Mouse (Mus musculus) spleen, adult 2 months (tissue): ENCODE results near the gene Kbtbd2.

Experiments
- CTCF ChIP-seq: fragments of 200-500 bp; IDR thresholded peaks from 2 replicates; pipeline ENCODE4 v1.5.1; 2011; ENCODE audit warnings: mild to moderate bottlenecking, inconsistent platforms; ENCODE audit not compliant: insufficient read depth, insufficient read length, insufficient replicate concordance; ENCODE audit errors: extremely low read depth
- POLR2A ChIP-seq: fragments of 200-500 bp; IDR thresholded peaks from 2 replicates; pipeline ENCODE4 v1.6.1; 2011; ENCODE audit warnings: low read depth, low read length, inconsistent platforms

DNA sequence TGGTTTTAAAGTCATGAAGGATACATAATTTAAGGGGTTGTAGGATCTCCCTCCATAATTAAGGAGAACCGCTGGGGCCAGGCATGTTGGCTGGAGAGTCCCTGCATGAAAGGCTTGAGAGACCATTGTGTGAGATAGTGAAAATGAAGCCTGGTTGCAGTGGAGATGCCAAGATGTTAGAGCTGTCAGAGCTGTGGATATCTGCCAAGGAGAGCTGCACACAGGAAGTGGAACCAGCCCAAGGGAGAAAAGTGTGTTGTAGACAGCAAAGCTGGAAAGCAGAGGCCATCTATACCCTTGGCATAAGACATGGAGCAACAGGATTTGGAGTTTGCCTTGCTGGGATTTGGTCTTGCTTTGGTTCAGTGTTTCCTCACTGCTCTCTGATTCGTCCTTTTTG lies 15.7 kb upstream of the Kbtbd2 start:
- TF ChIP-seq POLR2A (no peak), CTCF (no peak)
